Mouse (Mus musculus) midbrain, postnatal 0 days (tissue): ENCODE results near the gene BC034090. TPM values are rescaled to one million over a fixed set of nuclear protein-coding genes. Genes with fewer than 3 reads are reported as not detected.
A peak's percentile ranks its signal among the peaks of the same experiment; 100 is the strongest.

Experiments used
- ATAC-seq: fragments of 200-750 bp; cut with Nextera tagmentation; 2 replicates; pipeline ENCODE4 v1.8.0; 2017; ENCODE audit warnings: moderate number of reproducible peaks, mild to moderate bottlenecking, moderate TSS enrichment, moderate library complexity; ENCODE audit not compliant: low FRiP score
- DNase-seq: peaks from one replicate; pipeline ENCODE4 v3.0.0-alpha.2; 2015; ENCODE audit warnings: low spot score
- H3K27ac ChIP-seq: fragments of 300-500 bp; sonication (generic); 2 replicates; pipeline ENCODE4 v1.5.1; 2014; ENCODE audit warnings: low read depth, mild to moderate bottlenecking, low read length, mixed read lengths
- H3K27me3 ChIP-seq: fragments of 300-500 bp; sonication (generic); 2 replicates; pipeline ENCODE4 v1.6.1; 2014; ENCODE audit warnings: low read length, control low read depth, mixed read lengths; ENCODE audit not compliant: insufficient read depth
- H3K36me3 ChIP-seq: fragments of 300-500 bp; sonication (generic); 2 replicates; pipeline ENCODE4 v1.6.1; 2014; ENCODE audit warnings: low read length, control low read depth, mixed read lengths; ENCODE audit not compliant: insufficient read depth
- H3K4me1 ChIP-seq: fragments of 300-500 bp; sonication (generic); 2 replicates; pipeline ENCODE4 v1.6.1; 2014; ENCODE audit warnings: mild to moderate bottlenecking, control low read depth, antibody characterized with exemption, low read length, mixed read lengths; ENCODE audit not compliant: insufficient read depth
- H3K4me2 ChIP-seq: fragments of 300-500 bp; sonication (generic); 2 replicates; pipeline ENCODE4 v1.6.1; 2014; ENCODE audit warnings: low read depth, mild to moderate bottlenecking, low read length, mixed read lengths; ENCODE audit not compliant: poor library complexity, severe bottlenecking
- H3K4me3 ChIP-seq: fragments of 300-500 bp; sonication (generic); 2 replicates; pipeline ENCODE4 v1.5.1; 2014; ENCODE audit warnings: low read depth, mild to moderate bottlenecking, low read length, moderate library complexity
- H3K9ac ChIP-seq: fragments of 300-500 bp; sonication (generic); replicated peaks from 2 replicates; pipeline ENCODE4 v1.6.1; 2014; ENCODE audit warnings: mild to moderate bottlenecking, low read length, moderate library complexity, mixed read lengths; ENCODE audit not compliant: poor library complexity, severe bottlenecking
- H3K9me3 ChIP-seq: fragments of 300-500 bp; sonication (generic); 2 replicates; pipeline ENCODE4 v1.6.1; 2016; ENCODE audit warnings: low read length, control low read depth
- CTCF ChIP-seq: IDR thresholded peaks from 2 replicates; pipeline ENCODE4 v1.5.1; 2016; ENCODE audit warnings: antibody characterized with exemption, mild to moderate bottlenecking
- WGBS: fragments of 180-500 bp; shearing (Covaris S2); extraction: QIAGEN DNeasy Blood & Tissue Kit; methylation state at CpG from one replicate; pipeline ENCODE4 v1.1.7; 2014; 5-methylcytosine and 5-hydroxymethylcytosine counted together
- polyA plus RNA-seq: library from polyadenylated mRNA; unstranded; fragments of >200 nt; fragmentation: Nextera tagmentation; extraction: Ambion mirVana; gene quantifications from 2 replicates; pipeline ENCODE4 v1.2.1, GENCODE M21; 2015
- total RNA-seq: library from RNA; depleted of rRNA; stranded (reverse); fragments of >200 nt; gene quantifications from 2 replicates; pipeline ENCODE4 v1.2.3, GENCODE M21; 2014

BC034090 gene
- total and polyA plus RNA-seq, 2 experiments from 2014 or later: 1.9 to 11.2 TPM

DNA sequence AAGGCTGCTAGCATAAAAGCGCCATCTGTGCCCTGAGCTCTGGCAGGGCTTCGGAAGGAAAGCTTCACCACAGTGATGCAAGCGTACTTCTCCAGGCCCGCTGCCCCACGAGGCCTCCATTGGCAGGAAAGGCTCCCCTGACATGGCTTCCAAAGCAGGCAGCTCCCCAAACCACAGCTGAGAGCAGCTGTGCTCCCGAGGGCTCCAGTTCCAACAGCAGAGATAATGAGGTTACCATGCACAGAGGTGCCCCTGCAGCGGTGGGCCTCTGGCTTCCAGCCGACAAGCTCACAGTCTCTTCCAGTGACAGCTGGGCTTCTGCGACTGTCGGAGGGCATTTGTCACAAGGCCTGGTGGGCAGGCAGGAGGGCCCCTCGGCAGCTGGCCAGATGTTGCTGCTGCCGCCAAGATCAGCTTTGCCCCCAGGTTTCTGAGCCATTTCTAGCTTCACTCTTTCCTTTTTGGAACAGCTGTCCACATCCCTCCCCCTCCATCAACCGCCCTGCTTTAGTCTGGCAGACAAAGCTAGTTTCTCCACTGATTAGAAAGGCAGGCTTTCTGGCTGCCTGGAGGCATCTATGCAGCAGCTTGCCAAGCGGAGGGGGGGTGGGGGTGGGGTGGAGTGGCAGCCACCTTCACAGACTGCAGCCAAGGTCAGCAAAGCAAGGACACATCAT lies 10.2 kb downstream of the BC034090 start:
- H3K4me1 ChIP-seq: peaks cover 27% of the 10 kb centered on the region
- WGBS: 11% methylated on average over 14 of the region's 14 CpGs
- no peak overlapping the region for H3K4me2 ChIP-seq
- DNase-seq (peak; percentile 84), ATAC-seq (peak; percentile 63)
- TF ChIP-seq CTCF: no peak
- no peaks in the 10 kb centered on the region for H3K27me3 ChIP-seq
- H3K27ac ChIP-seq: peak overlapping the region; percentile 79
- H3K9ac ChIP-seq: peak overlapping the region; percentile 13; the same call in 1 of the 2 replicates
- no peak overlapping the region for H3K4me3 ChIP-seq
- no peaks in the 10 kb centered on the region for H3K9me3 ChIP-seq
- H3K36me3 ChIP-seq: no peaks in the 10 kb centered on the region

DNA sequence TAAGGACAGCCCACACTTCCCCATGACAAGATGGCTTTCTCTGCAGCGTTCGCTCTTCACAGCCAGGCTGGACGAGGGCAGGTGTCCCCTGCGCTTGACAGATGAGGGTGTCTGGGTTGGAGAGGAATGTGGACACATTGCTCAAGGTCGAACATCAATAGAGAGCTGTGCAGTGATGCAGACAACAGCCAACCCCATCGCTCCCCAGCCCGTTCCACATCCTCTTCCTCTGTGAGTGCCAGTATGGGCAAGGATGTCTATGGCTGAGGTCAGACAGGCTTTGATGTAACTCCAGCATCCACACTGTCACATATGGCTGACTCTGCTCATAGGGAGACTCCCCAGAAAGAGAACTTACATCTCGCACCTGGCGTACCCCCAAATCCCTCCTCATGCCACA lies 10.9 kb downstream of the BC034090 start:
- Histone ChIP-seq H3K27ac (peak overlapping the region; percentile 79), H3K9ac (no peak overlapping the region), H3K36me3 (no peaks in the 10 kb centered on the region), H3K4me1 (peaks cover 31% of the 10 kb centered on the region), H3K9me3 (no peaks in the 10 kb centered on the region), H3K4me3 (no peak overlapping the region), H3K4me2 (no peak overlapping the region), H3K27me3 (no peaks in the 10 kb centered on the region)
- no peak for ATAC-seq
- DNase-seq: no peak
- TF ChIP-seq CTCF: no peak
- 82% methylated on average over 9 of the region's 9 CpGs for WGBS

- TF ChIP-seq CTCF: no peak
- peaks cover 31% of the 10 kb centered on the region for H3K4me1 ChIP-seq
- H3K4me2 ChIP-seq: no peak overlapping the region
- no peak overlapping the region for H3K9ac ChIP-seq
- no peak overlapping the region for H3K4me3 ChIP-seq
- no peaks in the 10 kb centered on the region for H3K9me3 ChIP-seq
- H3K27me3 ChIP-seq: no peaks in the 10 kb centered on the region
- DNase-seq (no peak), ATAC-seq (no peak)
- 68% methylated on average over 6 of the region's 6 CpGs for WGBS
- no peaks in the 10 kb centered on the region for H3K36me3 ChIP-seq
- peak overlapping the region; percentile 79; the same call in 1 of the 2 replicates for H3K27ac ChIP-seq
Measured at GRCm38 (mm10) chr1:155232786-155233185, 11.5 kb downstream of the BC034090 start.

- Histone ChIP-seq H3K27ac (peak overlapping the region; percentile 79; the same call in 1 of the 2 replicates), H3K27me3 (no peaks in the 10 kb centered on the region), H3K4me3 (no peak overlapping the region), H3K9me3 (no peaks in the 10 kb centered on the region), H3K4me2 (no peak overlapping the region), H3K4me1 (peaks cover 31% of the 10 kb centered on the region), H3K36me3 (no peaks in the 10 kb centered on the region), H3K9ac (no peak overlapping the region)
- no peak for TF ChIP-seq CTCF
- ATAC-seq (no peak), DNase-seq (no peak)
- WGBS: 37% methylated on average over 12 of the region's 12 CpGs
Measured at GRCm38 (mm10) chr1:155232385-155232784, 11.9 kb downstream of the BC034090 start.

DNA sequence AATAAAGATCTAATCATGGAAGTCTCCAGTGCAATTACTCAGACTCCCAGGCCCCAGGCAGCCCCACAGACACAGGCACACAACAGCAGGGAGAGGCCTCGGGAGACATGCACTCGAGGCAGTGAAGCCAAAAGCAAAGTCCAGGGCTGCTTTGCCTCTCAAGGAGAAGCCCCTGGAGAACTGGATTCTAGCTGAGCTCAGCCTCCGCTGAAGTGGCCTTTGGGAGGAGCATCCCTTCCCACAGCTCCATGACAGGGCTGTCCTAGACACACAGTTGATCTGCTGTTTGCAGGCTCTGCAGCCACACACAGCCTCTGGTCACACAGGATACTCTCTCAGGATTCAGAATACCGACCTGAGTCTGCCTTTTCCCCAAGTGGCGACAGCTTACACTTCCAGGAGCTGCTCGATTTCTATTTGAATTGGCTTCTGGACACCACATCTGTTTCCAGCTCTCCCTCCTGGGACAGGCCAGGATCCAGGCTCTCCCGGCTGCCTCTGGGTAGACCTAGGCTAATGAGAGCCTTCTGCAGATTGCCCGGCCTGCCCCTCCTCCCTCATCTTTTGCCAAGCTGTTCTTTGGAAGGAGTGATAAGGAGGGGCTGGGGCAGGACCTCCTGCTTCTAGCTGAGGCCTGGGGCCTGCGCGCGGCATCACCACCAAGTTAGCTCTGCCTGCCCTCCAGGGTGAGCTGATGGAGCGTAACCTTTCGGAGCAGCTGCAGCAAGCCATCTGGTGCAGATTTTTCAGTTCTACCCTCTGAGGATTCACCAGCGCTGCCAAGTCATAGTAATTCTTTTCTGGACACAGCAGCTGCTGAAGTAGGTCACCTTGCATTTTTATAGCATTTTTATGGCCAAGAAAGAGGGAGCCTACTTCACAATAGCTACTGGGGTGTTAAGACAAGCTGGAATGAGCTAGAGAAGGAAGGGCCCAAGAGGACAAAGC lies 14.5 kb downstream of the BC034090 start:
- WGBS: 20% methylated on average over 14 of the region's 14 CpGs
- 0 out of 2 replicates have a peak, but pooled peaks have one; percentile 9 for ATAC-seq
- TF ChIP-seq CTCF: no peak

More for the DNA sequence above, 14.5 kb downstream of the BC034090 start:
- no peaks in the 10 kb centered on the region for H3K9me3 ChIP-seq
- no peaks in the 10 kb centered on the region for H3K27me3 ChIP-seq
- H3K36me3 ChIP-seq: no peaks in the 10 kb centered on the region
- H3K4me3 ChIP-seq: no peak overlapping the region
- H3K9ac ChIP-seq: peak overlapping the region; percentile 24; the same call in 1 of the 2 replicates
- H3K27ac ChIP-seq: peak overlapping the region; percentile 62
- H3K4me2 ChIP-seq: no peak overlapping the region
- peak; percentile 81 for DNase-seq
- H3K4me1 ChIP-seq: peaks cover 24% of the 10 kb centered on the region
